Mouse (Mus musculus) hindbrain, embryonic 15.5 days (tissue): ENCODE data around the gene Dmrt1. TPM values are rescaled to one million over a fixed set of nuclear protein-coding genes. Genes with fewer than 3 reads are reported as not detected.
"Not testable (repeated sequence)": the region's sequence is repeated elsewhere in the genome, so short reads cannot be mapped to it uniquely, and the experiment has no call there.

Experiments used
- ATAC-seq: fragments of 200-750 bp; cut with Nextera tagmentation; 2 replicates; pipeline ENCODE4 v1.8.0; 2017; ENCODE audit warnings: low read depth, moderate number of reproducible peaks, moderate TSS enrichment; ENCODE audit not compliant: low FRiP score
- H3K27ac ChIP-seq: fragments of 300-500 bp; sonication (generic); replicated peaks from 2 replicates; pipeline ENCODE4 v1.5.1; 2015; ENCODE audit warnings: mild to moderate bottlenecking, inconsistent platforms
- H3K27me3 ChIP-seq: fragments of 300-500 bp; sonication (generic); 2 replicates; pipeline ENCODE4 v1.6.1; 2015; ENCODE audit warnings: control low read depth, inconsistent platforms
- H3K36me3 ChIP-seq: fragments of 300-500 bp; sonication (generic); 2 replicates; pipeline ENCODE4 v1.6.1; 2015; ENCODE audit warnings: control low read depth, inconsistent platforms
- H3K4me1 ChIP-seq: fragments of 300-500 bp; sonication (generic); replicated peaks from 2 replicates; pipeline ENCODE4 v1.6.1; 2015; ENCODE audit warnings: control low read depth, inconsistent platforms
- H3K4me2 ChIP-seq: fragments of 300-500 bp; sonication (generic); 2 replicates; pipeline ENCODE4 v1.6.1; 2015; ENCODE audit warnings: moderate library complexity, mild to moderate bottlenecking, inconsistent platforms
- H3K4me3 ChIP-seq: fragments of 300-500 bp; sonication (generic); 2 replicates; pipeline ENCODE4 v1.5.1; 2015; ENCODE audit warnings: mild to moderate bottlenecking, inconsistent platforms
- H3K9ac ChIP-seq: fragments of 300-500 bp; sonication (generic); 2 replicates; pipeline ENCODE4 v1.6.1; 2015; ENCODE audit warnings: inconsistent platforms
- H3K9me3 ChIP-seq: fragments of 300-500 bp; sonication (generic); 2 replicates; pipeline ENCODE4 v1.6.1; 2016; ENCODE audit warnings: control low read depth, inconsistent platforms
- WGBS: fragments of 180-500 bp; shearing (Covaris S2); methylation state at CpG from one replicate; pipeline ENCODE4 v1.1.7; 2015; 5-methylcytosine and 5-hydroxymethylcytosine counted together
- polyA plus RNA-seq: library from polyadenylated mRNA; unstranded; fragments of >200 nt; fragmentation: Nextera tagmentation; extraction: Ambion mirVana; gene quantifications from 2 replicates; pipeline ENCODE4 v1.2.1, GENCODE M21; 2015

Dmrt1 gene
- not detected in 2 replicates for polyA plus RNA-seq

- ATAC-seq: no peak
- H3K36me3 ChIP-seq: no peaks in the 10 kb centered on the region
- peak within 1 kb of the TSS; percentile 54 for H3K4me2 ChIP-seq
- peaks cover 16% of the 10 kb centered on the region for H3K4me1 ChIP-seq
- H3K9ac ChIP-seq: no peak within 1 kb of the TSS
- WGBS: under 1% methylated on average over 63 of the region's 64 CpGs
- peak within 1 kb of the TSS; percentile 25 for H3K4me3 ChIP-seq
- peaks cover 68% of the 10 kb centered on the region for H3K27me3 ChIP-seq
- no peak within 1 kb of the TSS for H3K27ac ChIP-seq
- no peaks in the 10 kb centered on the region for H3K9me3 ChIP-seq
These were observed at the start of gene Dmrt1 for GRCm38 (mm10) chr19:25505360-25506196. TSS of gene Dmrt1 (plus strand) at chr19:25505618.

GRCm38 (mm10) chr19:25460760-25461159 lies 44.7 kb upstream of the Dmrt1 start:
- no peak for ATAC-seq
- H3K9me3 ChIP-seq: no peaks in the 10 kb centered on the region
- 95% methylated on average over 8 of the region's 8 CpGs for WGBS

GRCm38 (mm10) chr19:25461553-25462320 lies 43.7 kb upstream of the Dmrt1 start:
- Histone ChIP-seq H3K27ac (no peak overlapping the region), H3K27me3 (no peaks in the 10 kb centered on the region), H3K4me1 (no peaks in the 10 kb centered on the region), H3K4me3 (no peak overlapping the region), H3K36me3 (no peaks in the 10 kb centered on the region), H3K9ac (no peak overlapping the region), H3K4me2 (peak overlapping the region; percentile 37), H3K9me3 (no peaks in the 10 kb centered on the region)
- ATAC-seq: peak; percentile 54
- WGBS: 43% methylated on average over 20 of the region's 20 CpGs

More at GRCm38 (mm10) chr19:25460760-25461159, 44.7 kb upstream of the Dmrt1 start:
- Histone ChIP-seq H3K27me3 (no peaks in the 10 kb centered on the region), H3K27ac (no peak overlapping the region), H3K4me1 (no peaks in the 10 kb centered on the region), H3K9ac (no peak overlapping the region), H3K4me3 (no peak overlapping the region), H3K4me2 (no peak overlapping the region), H3K36me3 (no peaks in the 10 kb centered on the region)

GRCm38 (mm10) chr19:25475806-25476205 lies 29.6 kb upstream of the Dmrt1 start:
- 71% methylated on average over 4 of the region's 4 CpGs for WGBS
- H3K4me1 ChIP-seq, H3K4me3 ChIP-seq, H3K27me3 ChIP-seq, ATAC-seq, H3K27ac ChIP-seq, H3K36me3 ChIP-seq, H3K9ac ChIP-seq, H3K4me2 ChIP-seq, H3K9me3 ChIP-seq: not testable (repeated sequence)

GRCm38 (mm10) chr19:25479152-25479669 lies 26.2 kb upstream of the Dmrt1 start:
- no peaks in the 10 kb centered on the region for H3K4me1 ChIP-seq
- no peak overlapping the region for H3K4me2 ChIP-seq
- H3K9me3 ChIP-seq: no peaks in the 10 kb centered on the region; the same call in 1 of the 2 replicates
- no peaks in the 10 kb centered on the region for H3K27me3 ChIP-seq
- no peak overlapping the region for H3K9ac ChIP-seq
- no peak overlapping the region for H3K27ac ChIP-seq
- no peak overlapping the region for H3K4me3 ChIP-seq
- no peaks in the 10 kb centered on the region for H3K36me3 ChIP-seq
- 73% methylated on average over 5 of the region's 5 CpGs for WGBS
- ATAC-seq: no peak

GRCm38 (mm10) chr19:25480820-25481219 lies 24.6 kb upstream of the Dmrt1 start:
- Histone ChIP-seq H3K4me2 (no peak overlapping the region), H3K4me3 (no peak overlapping the region), H3K9me3 (no peaks in the 10 kb centered on the region; the same call in 1 of the 2 replicates), H3K36me3 (no peaks in the 10 kb centered on the region), H3K27ac (no peak overlapping the region), H3K27me3 (peaks cover 1% of the 10 kb centered on the region; the same call in 1 of the 2 replicates), H3K9ac (no peak overlapping the region), H3K4me1 (no peaks in the 10 kb centered on the region)
- ATAC-seq: no peak
- 87% methylated on average over 6 of the region's 6 CpGs for WGBS

- H3K9me3 ChIP-seq: no peaks in the 10 kb centered on the region
- WGBS: 26% methylated on average over 14 of the region's 14 CpGs
- no peak overlapping the region for H3K9ac ChIP-seq
- H3K27ac ChIP-seq: no peak overlapping the region
- no peaks in the 10 kb centered on the region for H3K4me1 ChIP-seq
- H3K36me3 ChIP-seq: no peaks in the 10 kb centered on the region
- no peak for ATAC-seq
- no peak overlapping the region for H3K4me3 ChIP-seq
- peak overlapping the region; percentile 9; the same call in 1 of the 2 replicates for H3K4me2 ChIP-seq
- H3K27me3 ChIP-seq: peaks cover 18% of the 10 kb centered on the region
These were observed 18.9 kb upstream of the Dmrt1 start for GRCm38 (mm10) chr19:25486561-25486960.

- H3K4me1 ChIP-seq: no peaks in the 10 kb centered on the region
- no peak for ATAC-seq
- WGBS: 44% methylated on average over 1 of the region's 1 CpGs
- peaks cover 18% of the 10 kb centered on the region for H3K27me3 ChIP-seq
- no peak overlapping the region for H3K9ac ChIP-seq
- H3K9me3 ChIP-seq: no peaks in the 10 kb centered on the region
- H3K27ac ChIP-seq: no peak overlapping the region
- no peaks in the 10 kb centered on the region for H3K36me3 ChIP-seq
- H3K4me2 ChIP-seq: no peak overlapping the region
- no peak overlapping the region for H3K4me3 ChIP-seq
These were observed 18.1 kb upstream of the Dmrt1 start for GRCm38 (mm10) chr19:25487350-25487749.

GRCm38 (mm10) chr19:25488546-25488945 lies 16.9 kb upstream of the Dmrt1 start:
- WGBS: 36% methylated on average over 2 of the region's 2 CpGs
- H3K27ac ChIP-seq: no peak overlapping the region

GRCm38 (mm10) chr19:25489546-25489945 lies 15.9 kb upstream of the Dmrt1 start:
- ATAC-seq: no peak
- Histone ChIP-seq H3K9ac (no peak overlapping the region), H3K27ac (no peak overlapping the region), H3K9me3 (no peaks in the 10 kb centered on the region), H3K4me3 (no peak overlapping the region), H3K36me3 (no peaks in the 10 kb centered on the region), H3K4me1 (no peaks in the 10 kb centered on the region), H3K4me2 (no peak overlapping the region), H3K27me3 (peaks cover 18% of the 10 kb centered on the region)
- 47% methylated on average over 2 of the region's 2 CpGs for WGBS

More at GRCm38 (mm10) chr19:25488546-25488945, 16.9 kb upstream of the Dmrt1 start:
- ATAC-seq: no peak
- Histone ChIP-seq H3K9me3 (no peaks in the 10 kb centered on the region), H3K9ac (no peak overlapping the region), H3K4me2 (no peak overlapping the region), H3K4me1 (no peaks in the 10 kb centered on the region), H3K4me3 (no peak overlapping the region), H3K27me3 (peaks cover 18% of the 10 kb centered on the region), H3K36me3 (no peaks in the 10 kb centered on the region)

GRCm38 (mm10) chr19:25497434-25497833 lies 8.0 kb upstream of the Dmrt1 start:
- no peak for ATAC-seq

GRCm38 (mm10) chr19:25504878-25505277 lies 540 bp upstream of the Dmrt1 start:
- Histone ChIP-seq H3K9ac (no peak overlapping the region), H3K27ac (no peak overlapping the region), H3K27me3 (peaks cover 61% of the 10 kb centered on the region), H3K4me1 (peaks cover 16% of the 10 kb centered on the region), H3K4me3 (no peak overlapping the region), H3K9me3 (no peaks in the 10 kb centered on the region), H3K36me3 (no peaks in the 10 kb centered on the region), H3K4me2 (no peak overlapping the region)
- 34% methylated on average over 10 of the region's 10 CpGs for WGBS
- ATAC-seq: no peak

More at GRCm38 (mm10) chr19:25497434-25497833, 8.0 kb upstream of the Dmrt1 start:
- Histone ChIP-seq H3K4me2 (no peak overlapping the region), H3K27ac (no peak overlapping the region), H3K27me3 (0 out of 2 replicates have a peak, but pooled peaks cover 4% of the 10 kb centered on the region), H3K4me3 (no peak overlapping the region), H3K9ac (no peak overlapping the region), H3K4me1 (no peaks in the 10 kb centered on the region), H3K36me3 (no peaks in the 10 kb centered on the region), H3K9me3 (no peaks in the 10 kb centered on the region)
- 74% methylated on average over 6 of the region's 6 CpGs for WGBS
